Mouse (Mus musculus): ENCODE measurements around the gene Btg3. TPM values are rescaled to one million over a fixed set of nuclear protein-coding genes. Genes with fewer than 3 reads are reported as not detected.

Gene Btg3
- polyA plus RNA-seq (2016; fragmentation: Nextera tagmentation; extraction: Ambion mirVana) = 43.6 and 47.0 TPM in 2 replicates

- H3K27me3 ChIP-seq = no peaks in the 10 kb centered on the region
- H3K9ac ChIP-seq (replicated peaks) = peak within 1 kb of the TSS; percentile 79
- H3K36me3 ChIP-seq = peaks cover 8% of the 10 kb centered on the region; the same call in 1 of the 2 replicates
- peaks cover 8% of the 10 kb centered on the region; the same call in 1 of the 2 replicates for H3K4me1 ChIP-seq
- peak within 1 kb of the TSS; percentile 72 for H3K4me3 ChIP-seq
- peak; percentile 97 for ATAC-seq (ENCODE audit: low FRiP score, low read depth)
- H3K27ac ChIP-seq (replicated peaks) = peak within 1 kb of the TSS; percentile 71
- peak within 1 kb of the TSS; percentile 68 for H3K4me2 ChIP-seq (replicated peaks)
- H3K9me3 ChIP-seq = no peaks in the 10 kb centered on the region
- 2% methylated on average over 51 of the region's 57 CpGs for WGBS
These were observed at the start of gene Btg3 for GRCm38 (mm10) chr16:78376745-78377570. Gene Btg3, minus strand, starts transcription at chr16:78377192.

GRCm38 (mm10) chr16:78417733-78418132 lies 40.7 kb upstream of the Btg3 start:
- Histone ChIP-seq H3K27ac (replicated peaks) (no peak overlapping the region), H3K4me2 (replicated peaks) (no peak overlapping the region), H3K4me1 (no peaks in the 10 kb centered on the region), H3K9me3 (0 out of 2 replicates have a peak, but pooled peaks cover 3% of the 10 kb centered on the region), H3K9ac (replicated peaks) (no peak overlapping the region), H3K36me3 (no peaks in the 10 kb centered on the region), H3K4me3 (no peak overlapping the region), H3K27me3 (no peaks in the 10 kb centered on the region)
- ATAC-seq (ENCODE audit: low FRiP score, low read depth) = no peak
- WGBS = 63% methylated on average over 10 of the region's 10 CpGs

- H3K27ac ChIP-seq (replicated peaks) = no peak overlapping the region
- H3K9me3 ChIP-seq = 0 out of 2 replicates have a peak, but pooled peaks cover 3% of the 10 kb centered on the region
- H3K36me3 ChIP-seq = no peaks in the 10 kb centered on the region
- no peak overlapping the region for H3K4me3 ChIP-seq
- 3% methylated on average over 3 of the region's 3 CpGs for WGBS
- no peak for ATAC-seq (ENCODE audit: low FRiP score, low read depth)
- H3K27me3 ChIP-seq = no peaks in the 10 kb centered on the region
- no peaks in the 10 kb centered on the region for H3K4me1 ChIP-seq
- H3K4me2 ChIP-seq (replicated peaks) = no peak overlapping the region
- no peak overlapping the region for H3K9ac ChIP-seq (replicated peaks)
These were observed 39.5 kb upstream of the Btg3 start for GRCm38 (mm10) chr16:78416500-78416899.

GRCm38 (mm10) chr16:78409991-78410390 lies 33.0 kb upstream of the Btg3 start:
- Histone ChIP-seq H3K27me3 (no peaks in the 10 kb centered on the region), H3K9ac (replicated peaks) (no peak overlapping the region), H3K4me1 (no peaks in the 10 kb centered on the region), H3K9me3 (0 out of 2 replicates have a peak, but pooled peaks cover 3% of the 10 kb centered on the region), H3K27ac (replicated peaks) (no peak overlapping the region), H3K4me3 (no peak overlapping the region), H3K36me3 (no peaks in the 10 kb centered on the region), H3K4me2 (replicated peaks) (no peak overlapping the region)
- no peak for ATAC-seq (ENCODE audit: low FRiP score, low read depth)
- 88% methylated on average over 10 of the region's 10 CpGs for WGBS

GRCm38 (mm10) chr16:78407855-78408254 lies 30.9 kb upstream of the Btg3 start:
- Histone ChIP-seq H3K4me1 (no peaks in the 10 kb centered on the region), H3K9ac (replicated peaks) (no peak overlapping the region), H3K36me3 (no peaks in the 10 kb centered on the region), H3K9me3 (no peaks in the 10 kb centered on the region), H3K4me3 (no peak overlapping the region), H3K4me2 (replicated peaks) (no peak overlapping the region), H3K27me3 (no peaks in the 10 kb centered on the region), H3K27ac (replicated peaks) (no peak overlapping the region)
- WGBS = 93% methylated on average over 6 of the region's 6 CpGs
- ATAC-seq (ENCODE audit: low FRiP score, low read depth) = no peak

- WGBS = 88% methylated on average over 2 of the region's 2 CpGs
- ATAC-seq (ENCODE audit: low FRiP score, low read depth) = no peak
- H3K9ac ChIP-seq (replicated peaks) = no peak overlapping the region
- H3K27me3 ChIP-seq = no peaks in the 10 kb centered on the region
- no peaks in the 10 kb centered on the region for H3K4me1 ChIP-seq
- no peaks in the 10 kb centered on the region for H3K9me3 ChIP-seq
- H3K36me3 ChIP-seq = no peaks in the 10 kb centered on the region
- no peak overlapping the region for H3K4me2 ChIP-seq (replicated peaks)
- no peak overlapping the region for H3K27ac ChIP-seq (replicated peaks)
- H3K4me3 ChIP-seq = no peak overlapping the region
These were observed 29.7 kb upstream of the Btg3 start for GRCm38 (mm10) chr16:78406657-78407056.

GRCm38 (mm10) chr16:78402316-78402715 lies 25.3 kb upstream of the Btg3 start:
- WGBS = 84% methylated on average over 2 of the region's 2 CpGs
- no peaks in the 10 kb centered on the region for H3K9me3 ChIP-seq
- no peak overlapping the region for H3K9ac ChIP-seq (replicated peaks)
- H3K27ac ChIP-seq (replicated peaks) = no peak overlapping the region
- no peaks in the 10 kb centered on the region for H3K4me1 ChIP-seq
- H3K4me3 ChIP-seq = no peak overlapping the region
- no peaks in the 10 kb centered on the region for H3K27me3 ChIP-seq
- no peaks in the 10 kb centered on the region for H3K36me3 ChIP-seq
- no peak for ATAC-seq (ENCODE audit: low FRiP score, low read depth)
- no peak overlapping the region for H3K4me2 ChIP-seq (replicated peaks)

- no peaks in the 10 kb centered on the region for H3K4me1 ChIP-seq
- no peak overlapping the region for H3K27ac ChIP-seq (replicated peaks)
- H3K9me3 ChIP-seq = no peaks in the 10 kb centered on the region
- no peak for ATAC-seq (ENCODE audit: low FRiP score, low read depth)
- WGBS = 91% methylated on average over 3 of the region's 3 CpGs
- no peak overlapping the region for H3K4me2 ChIP-seq (replicated peaks)
- H3K36me3 ChIP-seq = no peaks in the 10 kb centered on the region
- H3K9ac ChIP-seq (replicated peaks) = no peak overlapping the region
- no peaks in the 10 kb centered on the region for H3K27me3 ChIP-seq
- H3K4me3 ChIP-seq = no peak overlapping the region
These were observed 22.4 kb upstream of the Btg3 start for GRCm38 (mm10) chr16:78399423-78399822.

- ATAC-seq (ENCODE audit: low FRiP score, low read depth) = no peak
- no peaks in the 10 kb centered on the region for H3K36me3 ChIP-seq
- WGBS = 93% methylated on average over 6 of the region's 6 CpGs
These were observed 21.7 kb upstream of the Btg3 start for GRCm38 (mm10) chr16:78398734-78399133.

GRCm38 (mm10) chr16:78391354-78391753 lies 14.4 kb upstream of the Btg3 start:
- H3K36me3 ChIP-seq = no peaks in the 10 kb centered on the region
- no peak for ATAC-seq (ENCODE audit: low FRiP score, low read depth)
- H3K4me3 ChIP-seq = no peak overlapping the region
- no peaks in the 10 kb centered on the region for H3K27me3 ChIP-seq
- H3K9me3 ChIP-seq = no peaks in the 10 kb centered on the region
- peaks cover 3% of the 10 kb centered on the region; the same call in 1 of the 2 replicates for H3K4me1 ChIP-seq
- H3K9ac ChIP-seq (replicated peaks) = no peak overlapping the region
- H3K4me2 ChIP-seq (replicated peaks) = no peak overlapping the region
- WGBS = 57% methylated on average over 2 of the region's 2 CpGs
- no peak overlapping the region for H3K27ac ChIP-seq (replicated peaks)

More at GRCm38 (mm10) chr16:78398734-78399133, 21.7 kb upstream of the Btg3 start:
- H3K27ac ChIP-seq (replicated peaks) = no peak overlapping the region
- no peak overlapping the region for H3K4me2 ChIP-seq (replicated peaks)
- no peaks in the 10 kb centered on the region for H3K9me3 ChIP-seq
- no peaks in the 10 kb centered on the region for H3K27me3 ChIP-seq
- H3K4me3 ChIP-seq = no peak overlapping the region
- no peaks in the 10 kb centered on the region for H3K4me1 ChIP-seq
- H3K9ac ChIP-seq (replicated peaks) = no peak overlapping the region

- no peak overlapping the region for H3K9ac ChIP-seq (replicated peaks)
- 93% methylated on average over 3 of the region's 3 CpGs for WGBS
- no peak overlapping the region for H3K4me2 ChIP-seq (replicated peaks)
- no peak overlapping the region for H3K4me3 ChIP-seq
- no peaks in the 10 kb centered on the region for H3K9me3 ChIP-seq
- no peak for ATAC-seq (ENCODE audit: low FRiP score, low read depth)
- H3K36me3 ChIP-seq = no peaks in the 10 kb centered on the region
- no peaks in the 10 kb centered on the region for H3K27me3 ChIP-seq
- peaks cover 3% of the 10 kb centered on the region; the same call in 1 of the 2 replicates for H3K4me1 ChIP-seq
- no peak overlapping the region for H3K27ac ChIP-seq (replicated peaks)
These were observed 13.0 kb upstream of the Btg3 start for GRCm38 (mm10) chr16:78389986-78390385.

GRCm38 (mm10) chr16:78389122-78389521 lies 12.1 kb upstream of the Btg3 start:
- Histone ChIP-seq H3K9ac (replicated peaks) (no peak overlapping the region), H3K4me1 (peaks cover 3% of the 10 kb centered on the region; the same call in 1 of the 2 replicates), H3K4me3 (no peak overlapping the region), H3K27ac (replicated peaks) (no peak overlapping the region), H3K4me2 (replicated peaks) (no peak overlapping the region), H3K36me3 (no peaks in the 10 kb centered on the region), H3K9me3 (no peaks in the 10 kb centered on the region), H3K27me3 (no peaks in the 10 kb centered on the region)
- WGBS = 84% methylated on average over 4 of the region's 4 CpGs
- ATAC-seq (ENCODE audit: low FRiP score, low read depth) = no peak

Data from midbrain, embryonic 12.5 days (tissue).